Mouse (Mus musculus) T-helper 2 cell (primary cell): ENCODE results near the gene Tsc2.

Source experiments
- in situ Hi-C: fragments of 300-600 bp; cut with MboI, MseI; formaldehyde crosslinking; loops from one replicate; pipeline ENCODE4 v1.15.1; 2025; ENCODE audit warnings: high pct_unique_total_duplicates

Tsc2 gene

DNA sequence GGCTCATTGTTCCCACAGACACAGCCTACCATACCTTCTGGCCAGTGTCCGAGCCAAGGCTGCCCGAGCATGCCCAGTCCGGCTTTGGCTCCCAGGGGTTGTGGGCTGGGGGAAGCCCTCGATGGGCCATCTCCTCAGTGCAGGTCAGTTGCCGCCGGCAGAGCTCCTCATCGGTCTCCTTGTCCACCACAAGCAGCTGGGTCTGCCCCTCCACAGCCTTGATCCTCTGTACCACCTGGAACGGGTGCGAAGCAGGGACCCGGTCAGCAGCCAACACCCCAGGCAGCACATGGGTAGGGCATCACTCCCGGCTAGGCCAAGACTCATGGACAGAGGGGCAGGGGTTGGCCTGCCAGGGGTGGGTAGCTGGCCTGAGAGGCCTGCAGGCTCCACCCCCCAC lies 15.1 kb upstream of the Tsc2 start:
- in situ Hi-C loops, result no loop called here

DNA sequence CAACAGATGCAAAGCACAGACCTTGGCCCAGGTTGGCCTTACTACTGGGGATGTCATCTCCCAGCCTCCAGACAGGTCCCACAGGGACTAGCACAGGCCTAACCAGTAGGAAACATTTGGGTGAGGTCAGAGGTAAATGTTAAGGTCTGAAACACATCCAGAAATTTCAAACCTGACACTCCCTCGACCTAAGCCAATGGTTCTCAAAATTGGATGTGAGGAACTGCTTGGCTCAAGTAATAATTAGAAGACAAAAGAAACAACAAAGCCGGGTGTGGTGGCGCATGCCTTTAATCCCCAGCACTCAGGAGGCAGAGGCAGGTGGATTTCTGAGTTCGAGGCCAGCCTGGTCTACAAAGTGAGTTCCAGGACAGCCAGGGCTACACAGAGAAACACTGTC lies 14.0 kb upstream of the Tsc2 start:
- in situ Hi-C loops, result no loop called here

DNA sequence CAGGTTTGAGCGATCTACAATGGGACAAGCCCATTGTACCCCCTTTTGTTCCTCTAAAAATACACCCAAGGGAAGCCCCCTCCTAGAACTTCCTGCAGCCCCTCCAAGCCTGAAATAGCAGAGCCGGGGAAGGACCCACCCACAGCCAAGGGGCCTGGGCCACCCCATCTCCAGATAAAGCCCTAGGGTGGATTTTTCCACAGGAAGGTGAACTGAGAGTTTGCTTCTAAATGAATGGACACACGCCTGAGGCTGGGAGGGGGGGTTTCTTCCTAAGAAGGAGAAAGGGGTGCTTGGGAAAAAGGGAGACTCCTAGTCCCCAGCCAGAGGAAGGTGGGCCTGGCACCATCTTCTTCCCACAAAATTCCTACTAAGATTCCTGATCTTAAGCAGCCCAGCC lies 13.5 kb upstream of the Tsc2 start:
- in situ Hi-C loops, result no loop called here

DNA sequence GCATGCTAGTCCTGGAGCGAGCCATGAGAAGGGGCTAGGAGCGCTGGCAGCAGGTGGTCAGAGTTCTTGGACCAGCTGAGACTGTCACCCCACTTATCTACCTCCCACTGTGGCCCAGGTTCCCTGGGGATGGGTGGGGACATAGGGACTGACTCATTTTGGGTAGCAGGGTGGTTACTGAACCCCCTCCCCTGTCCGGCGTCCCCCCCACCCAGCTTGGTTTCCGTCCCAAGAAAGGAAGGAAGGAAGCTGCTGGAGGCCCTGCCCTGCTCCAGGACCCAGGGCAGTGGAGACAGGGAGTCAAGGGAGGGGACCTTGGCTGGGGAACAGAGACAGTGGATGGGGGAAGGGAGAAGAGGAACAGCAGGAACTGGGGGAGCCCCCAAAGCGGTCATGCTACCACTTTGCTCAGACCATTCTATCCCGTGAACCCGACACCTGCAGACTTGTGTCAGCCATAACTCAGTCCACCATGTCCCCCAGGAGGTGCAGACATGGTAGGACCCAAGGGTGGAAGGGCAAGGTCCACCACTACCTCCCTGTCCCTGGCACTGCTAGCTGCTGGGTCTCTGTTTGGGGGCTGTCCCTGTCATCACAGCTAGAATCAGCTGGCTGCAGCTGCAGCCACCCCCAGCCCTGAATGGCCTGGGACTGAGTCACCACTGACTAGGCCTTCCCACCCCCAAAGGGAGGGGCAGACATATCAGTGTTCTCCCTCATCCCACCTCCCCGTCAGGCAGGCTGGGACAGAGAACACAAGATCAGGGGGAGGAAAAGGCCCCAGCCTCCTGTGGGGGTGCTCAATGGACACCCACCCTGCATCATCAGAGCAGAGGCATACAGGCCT lies 12.7 kb upstream of the Tsc2 start:
- in situ Hi-C loops, result no loop called here

DNA sequence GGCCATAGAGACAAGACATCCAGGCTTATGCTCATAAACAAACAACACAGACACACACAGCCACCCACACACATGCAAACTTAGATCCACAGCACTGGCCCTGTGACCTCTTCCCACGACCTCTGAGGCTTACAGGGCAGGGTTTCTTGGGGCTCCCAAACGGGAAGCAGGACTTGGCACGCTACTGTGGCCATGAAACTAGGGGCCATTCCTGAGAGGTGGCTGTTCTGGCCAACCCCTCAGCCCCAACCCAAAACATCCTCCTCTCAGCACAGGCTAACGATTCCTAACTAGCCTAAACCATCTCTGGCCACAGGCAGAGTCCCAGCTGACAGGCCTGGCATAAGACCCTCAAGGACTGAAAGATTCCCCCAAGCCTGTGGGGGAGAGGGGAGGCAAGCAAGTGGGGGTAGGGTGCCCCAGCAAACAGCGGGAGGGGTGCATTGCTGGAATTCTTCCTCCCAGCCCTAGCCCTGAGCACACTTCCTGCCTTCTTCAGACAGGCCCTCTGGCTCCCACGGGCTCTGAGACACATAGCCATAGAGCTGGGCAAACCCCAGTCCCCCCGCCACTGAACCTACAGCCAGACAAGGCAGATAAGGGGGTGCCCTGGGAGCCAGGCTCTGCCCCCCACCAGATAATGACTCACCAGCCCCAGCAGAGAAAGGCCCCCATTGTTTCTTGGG lies 11.7 kb upstream of the Tsc2 start:
- in situ Hi-C loops, result no loop called here

DNA sequence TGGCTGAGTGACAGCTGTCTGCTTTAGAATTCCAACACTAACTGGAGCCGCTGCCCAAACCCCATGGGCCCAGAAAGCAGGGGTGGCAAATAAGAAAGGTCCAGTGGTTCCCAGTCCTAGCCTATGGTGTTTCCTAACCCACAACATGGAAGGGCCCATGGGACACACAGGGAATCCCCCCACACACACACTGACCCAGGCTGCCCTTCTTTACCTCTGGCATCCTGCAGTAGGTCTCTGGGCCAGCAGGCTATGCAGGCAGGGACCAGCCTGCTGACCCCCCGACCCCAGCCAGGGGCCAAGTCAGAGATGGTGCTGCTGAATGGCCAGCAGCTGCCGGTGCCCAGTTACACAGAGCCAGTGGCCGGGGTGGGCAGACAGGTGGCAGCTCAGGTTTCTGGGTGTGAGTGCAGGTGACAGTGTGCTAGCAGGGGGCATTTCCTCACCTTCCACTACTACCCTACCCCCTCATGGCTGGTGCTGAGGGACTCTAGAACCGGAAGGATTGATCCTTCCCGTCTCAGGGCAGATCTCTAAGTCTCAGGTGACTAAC lies 10.4 kb upstream of the Tsc2 start:
- in situ Hi-C loops, result no loop called here

DNA sequence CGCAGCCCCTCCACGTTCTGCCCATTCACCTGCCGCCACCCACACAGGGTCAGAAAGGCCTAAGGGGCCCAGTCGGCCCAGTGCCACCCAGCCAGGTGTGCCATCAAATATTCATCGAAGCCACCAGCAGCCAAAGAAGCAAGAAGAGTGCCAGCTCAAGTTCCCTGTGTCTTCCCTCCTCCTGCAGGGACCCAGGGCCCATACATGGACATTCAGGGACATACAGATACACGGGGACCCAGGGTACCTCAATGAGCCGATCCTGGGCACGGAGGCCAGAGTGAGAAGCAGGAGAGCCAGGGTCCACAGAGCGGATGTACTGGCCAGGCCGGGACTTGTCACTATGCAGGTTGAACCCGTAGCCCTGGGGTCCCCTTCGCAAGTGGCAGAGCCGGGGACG lies 9.5 kb upstream of the Tsc2 start:
- in situ Hi-C loops, result no loop called here

DNA sequence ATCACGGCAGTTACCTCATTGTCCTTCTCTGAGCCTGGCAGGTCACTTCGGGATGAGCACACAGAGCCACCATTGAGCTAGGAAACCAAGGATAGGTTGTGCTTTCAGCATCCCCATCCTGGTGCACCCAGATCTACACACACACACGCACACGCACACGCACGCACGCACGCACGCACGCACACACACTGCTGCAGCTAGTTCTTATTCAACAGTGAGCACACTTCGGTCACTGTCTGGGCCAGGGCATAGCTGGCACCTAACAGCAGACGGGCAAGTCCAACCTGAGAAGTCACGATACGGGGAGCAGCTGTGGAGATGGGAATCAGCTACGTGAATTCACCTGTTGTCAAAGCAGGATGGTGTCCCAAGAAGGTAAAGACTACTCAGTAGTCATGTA lies 8.2 kb upstream of the Tsc2 start:
- in situ Hi-C loops, result no loop called here

DNA sequence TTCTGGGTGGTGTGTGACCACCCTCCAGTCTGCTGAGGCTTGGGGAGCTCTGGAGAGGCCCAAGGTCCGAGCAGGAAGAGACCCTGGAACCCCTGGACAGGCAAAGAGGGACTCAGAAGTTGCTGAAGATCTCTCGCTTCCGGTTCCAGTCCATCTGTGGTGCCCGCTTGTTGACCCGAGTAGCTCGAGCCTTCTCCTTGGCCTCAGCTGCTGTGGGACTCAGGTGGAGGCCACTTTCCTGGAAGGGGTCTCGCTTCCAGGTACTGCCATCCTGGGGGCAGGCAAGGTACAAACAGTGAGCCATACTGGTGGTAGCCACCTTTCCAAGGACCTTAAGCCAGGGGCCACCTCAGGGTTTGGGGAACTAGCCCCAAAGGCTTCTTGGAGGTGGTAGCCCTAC lies 7.7 kb upstream of the Tsc2 start:
- in situ Hi-C loops, result no loop called here

DNA sequence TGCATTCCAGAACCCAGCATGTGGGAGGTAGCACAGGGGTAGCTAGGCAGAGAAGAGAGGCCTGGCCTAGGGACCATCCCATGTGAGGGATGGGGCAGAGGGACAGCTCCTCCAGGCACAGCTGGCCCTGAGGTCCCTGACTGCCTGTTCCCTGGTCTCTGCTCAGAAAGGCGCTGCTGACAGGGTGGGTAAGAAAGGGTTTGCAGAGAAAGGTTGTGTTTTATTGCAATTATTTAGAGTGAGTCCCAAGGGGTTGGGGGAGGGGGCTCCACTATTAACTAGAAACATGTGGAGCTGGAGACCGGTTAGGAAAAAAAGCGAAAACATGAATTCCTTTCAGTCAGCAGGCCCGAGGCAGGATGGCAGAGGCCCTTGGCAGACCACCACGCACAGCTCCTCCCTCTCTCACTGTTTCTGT lies 7.2 kb upstream of the Tsc2 start:
- in situ Hi-C loops, result no loop called here

DNA sequence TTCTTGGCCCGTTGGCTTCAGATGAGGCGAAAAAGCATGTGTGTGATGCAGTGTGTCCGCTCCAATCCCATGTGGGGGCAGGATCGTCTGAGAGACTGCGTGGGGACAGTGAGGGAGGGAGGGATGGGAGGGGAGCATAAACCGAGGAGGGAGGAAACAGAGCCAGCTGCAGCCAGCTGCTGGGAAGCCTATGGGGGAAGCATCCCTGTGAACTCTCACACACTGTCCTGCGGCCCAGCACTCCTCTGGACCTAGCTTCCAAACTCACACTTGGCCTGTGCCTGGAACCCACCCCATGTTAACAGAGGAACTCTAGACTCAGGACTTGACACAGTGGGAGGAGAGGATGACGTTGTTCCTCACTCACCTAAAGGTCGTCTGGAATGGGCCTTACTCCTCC lies 6.4 kb upstream of the Tsc2 start:
- in situ Hi-C loops, result no loop called here

DNA sequence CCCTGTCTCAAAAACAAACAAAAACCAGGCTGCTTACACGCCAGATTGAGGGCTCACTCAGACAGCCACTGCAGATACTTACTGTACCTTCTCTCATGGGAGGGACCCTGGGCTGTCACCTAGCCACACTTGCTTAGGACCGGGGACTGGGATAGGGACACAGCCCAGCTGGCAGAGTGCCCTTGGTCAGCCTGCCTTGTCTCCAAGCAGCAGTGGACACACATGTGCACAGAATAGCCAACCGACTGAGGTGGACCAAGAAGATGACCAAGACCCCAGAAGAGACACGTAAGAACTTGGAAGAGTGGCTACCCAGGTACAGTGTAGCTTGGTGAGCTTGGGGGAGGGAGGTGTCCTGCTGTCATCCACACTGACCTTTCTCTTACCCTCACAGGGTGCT lies 5.8 kb upstream of the Tsc2 start:
- in situ Hi-C loops, result no loop called here

DNA sequence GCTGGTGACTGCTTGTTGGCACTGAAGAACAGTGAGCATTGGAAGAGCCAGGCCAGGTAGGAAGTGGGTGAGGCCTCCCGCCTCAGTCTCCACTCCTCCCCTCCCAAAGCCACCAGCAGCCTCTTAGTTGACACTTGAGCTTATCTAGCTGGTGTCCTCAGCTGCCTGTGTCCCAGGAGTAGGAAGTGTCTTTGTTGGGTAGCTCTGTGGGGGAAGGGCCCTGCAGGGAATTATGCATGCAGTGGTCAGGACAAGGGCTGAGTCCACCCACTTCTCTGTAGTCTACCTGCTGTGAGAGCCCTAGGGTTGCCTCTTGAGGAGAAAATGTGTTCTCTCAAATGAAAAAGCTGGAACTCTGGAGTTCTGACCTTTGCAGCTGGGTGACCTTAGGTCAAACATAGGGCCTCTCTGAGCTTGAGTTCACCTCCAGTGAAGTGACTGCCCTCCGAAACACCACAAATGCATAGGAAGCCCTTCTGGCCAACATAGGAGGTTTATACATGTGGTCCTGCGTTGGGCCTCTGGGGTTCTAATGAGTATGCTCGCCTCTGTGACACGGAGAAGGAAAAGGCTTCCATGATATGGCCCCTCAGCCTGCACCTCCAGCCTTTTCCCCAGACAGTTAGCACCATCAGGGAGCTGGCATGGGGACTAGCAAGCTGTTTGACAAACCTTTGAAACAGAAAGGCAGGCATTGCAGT lies 4.5 kb upstream of the Tsc2 start:
- in situ Hi-C loops, result no loop called here

DNA sequence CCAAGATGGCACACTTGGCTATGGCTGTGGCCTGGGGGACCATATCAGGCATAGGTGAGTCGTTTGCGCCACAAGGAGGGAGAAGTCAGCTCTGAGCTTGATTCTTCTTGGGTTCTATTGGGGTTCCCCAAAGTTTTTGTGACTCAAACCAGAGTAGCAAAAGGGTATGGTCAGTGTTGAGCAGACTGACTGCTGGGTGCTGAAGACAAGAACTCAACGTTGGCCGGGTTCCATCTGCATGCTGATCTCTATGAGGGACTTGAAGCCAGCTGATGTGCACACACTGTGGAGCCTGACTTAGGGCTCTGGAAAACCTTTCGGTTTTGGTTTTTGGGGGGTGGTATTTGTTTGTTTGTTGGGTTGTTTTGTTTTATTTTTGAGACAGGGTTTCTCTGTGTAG lies 3.3 kb upstream of the Tsc2 start:
- in situ Hi-C loops, result no loop called here

DNA sequence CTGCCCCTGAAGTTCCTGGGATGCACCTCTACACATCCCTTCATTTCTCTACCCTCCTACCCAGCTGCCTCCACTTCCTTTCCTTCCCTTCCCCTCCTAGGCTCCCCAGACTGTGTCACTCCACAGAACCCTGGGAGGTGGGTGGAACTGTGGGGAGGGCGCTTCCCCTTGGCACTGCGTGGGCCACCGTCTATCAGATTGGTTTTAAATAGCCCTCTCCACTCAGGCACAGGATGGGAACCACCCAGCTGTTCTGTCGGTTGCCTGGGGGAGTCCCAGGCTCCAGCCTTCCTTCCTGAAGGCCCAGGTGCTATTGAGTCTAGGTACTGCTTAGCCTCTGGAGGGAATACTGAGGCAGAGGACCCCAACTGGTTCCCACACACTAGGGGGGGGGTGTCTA lies 2.6 kb upstream of the Tsc2 start:
- in situ Hi-C loops, result no loop called here

DNA sequence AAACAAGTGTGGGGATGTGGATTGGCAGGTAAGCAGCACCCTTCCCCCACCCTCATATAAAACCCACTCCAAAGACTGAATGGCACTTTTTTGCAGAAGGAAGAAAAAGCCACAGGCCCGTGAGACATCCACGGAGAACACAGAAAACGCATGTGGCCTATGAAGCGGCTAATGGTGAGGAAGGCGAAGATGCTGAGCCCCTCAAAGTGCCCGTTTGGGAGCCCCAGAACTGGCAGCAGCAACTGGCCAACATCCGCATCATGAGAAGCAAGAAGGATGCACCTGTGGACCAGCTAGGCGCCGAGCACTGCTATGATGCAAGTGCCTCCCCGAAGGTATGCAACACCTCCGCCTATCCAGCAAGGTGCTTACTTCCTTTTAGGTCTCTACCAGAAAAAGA lies 1.4 kb upstream of the Tsc2 start:
- in situ Hi-C loops, result no loop called here

DNA sequence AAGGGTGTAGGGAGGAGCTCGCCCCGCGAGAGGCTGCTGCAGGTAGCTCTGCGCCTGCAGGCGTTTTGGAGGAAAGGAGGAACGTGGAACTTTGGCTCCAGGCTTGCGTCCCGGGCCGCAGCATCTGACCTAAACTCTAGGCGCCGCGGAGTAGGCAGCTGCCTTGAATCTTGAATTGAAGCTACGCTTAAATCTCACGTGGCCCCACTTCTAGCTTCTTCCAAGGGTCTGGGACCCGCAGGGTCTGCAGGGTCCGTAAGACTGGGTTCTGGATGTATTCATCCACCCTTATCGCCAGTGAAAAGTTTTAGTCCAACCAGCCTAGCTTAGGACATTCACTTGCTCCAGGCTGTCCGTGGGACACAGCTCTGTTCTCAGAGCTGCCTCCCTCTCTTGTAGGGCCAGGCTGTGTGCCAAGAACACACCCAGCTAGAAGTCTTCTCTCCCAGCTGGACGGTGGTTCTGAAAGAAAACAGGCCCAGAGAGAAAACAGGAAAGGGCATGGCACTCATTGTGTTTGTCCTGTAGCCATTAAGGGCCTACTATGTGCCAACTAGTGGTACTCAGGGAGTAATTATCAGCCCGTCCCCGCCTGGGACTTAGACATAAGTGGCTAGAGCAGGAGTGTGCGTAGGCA lies 501 bp upstream of the Tsc2 start:
- in situ Hi-C loops, result no loop called here

DNA sequence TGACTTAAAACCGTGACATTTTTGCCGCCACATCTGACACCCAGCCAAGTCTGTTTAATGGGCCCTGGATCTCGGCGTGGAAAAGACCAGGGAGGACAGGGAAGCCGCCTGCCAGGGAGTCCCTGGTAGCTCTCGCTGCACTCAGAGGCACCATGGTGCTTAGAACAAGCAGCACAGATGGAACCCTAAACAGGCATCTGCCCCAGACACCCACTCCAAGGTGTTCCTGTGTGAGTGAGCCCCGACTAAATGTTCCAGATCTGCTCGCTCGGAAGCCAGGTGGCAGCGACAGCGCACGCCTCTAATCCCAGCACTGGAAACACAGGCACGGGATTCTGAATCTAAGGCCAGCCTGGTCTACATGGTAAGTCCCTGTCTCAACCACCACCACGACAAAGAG lies 2.4 kb downstream of the Tsc2 start:
- in situ Hi-C loops, result no loop called here

DNA sequence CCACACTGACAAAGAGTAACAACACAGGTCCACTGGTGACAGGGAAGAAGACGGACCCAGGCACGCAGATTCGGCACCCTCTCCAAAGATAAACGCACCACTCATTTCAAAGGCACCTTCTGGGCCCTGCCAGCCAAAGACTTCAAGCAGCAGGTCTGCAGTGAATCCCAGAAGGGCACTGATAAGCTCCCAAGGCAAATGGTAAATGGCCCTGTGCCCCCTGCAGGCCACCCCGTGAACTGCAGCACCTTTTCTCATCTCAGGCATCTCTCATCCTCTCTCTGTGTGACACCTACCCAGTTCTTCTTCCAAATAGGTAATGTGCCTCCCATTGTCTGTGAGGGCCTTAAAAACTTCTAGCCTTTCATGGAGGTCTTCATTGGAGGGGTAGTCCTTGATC lies 3.8 kb downstream of the Tsc2 start:
- in situ Hi-C loops, result no loop called here

DNA sequence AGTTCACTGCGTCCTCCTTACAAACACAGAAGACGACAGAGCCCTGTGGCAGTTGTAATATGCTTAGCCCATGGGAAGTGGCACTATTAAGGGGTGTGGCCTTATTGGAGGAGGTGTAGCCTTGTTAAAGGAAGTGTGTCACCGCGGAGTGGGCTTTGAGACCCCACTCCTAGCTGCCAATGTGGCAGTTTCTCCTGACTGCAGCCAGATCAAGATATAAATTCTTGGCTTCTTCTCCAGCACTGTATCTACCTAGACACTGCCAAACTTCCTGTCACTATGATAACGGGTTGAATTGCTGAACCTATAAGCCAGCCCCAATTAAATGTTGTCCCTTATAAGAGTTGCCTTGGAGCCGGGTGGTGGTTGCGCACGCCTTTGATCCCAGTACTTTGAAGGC lies 7.0 kb downstream of the Tsc2 start:
- in situ Hi-C loops, result no loop called here

DNA sequence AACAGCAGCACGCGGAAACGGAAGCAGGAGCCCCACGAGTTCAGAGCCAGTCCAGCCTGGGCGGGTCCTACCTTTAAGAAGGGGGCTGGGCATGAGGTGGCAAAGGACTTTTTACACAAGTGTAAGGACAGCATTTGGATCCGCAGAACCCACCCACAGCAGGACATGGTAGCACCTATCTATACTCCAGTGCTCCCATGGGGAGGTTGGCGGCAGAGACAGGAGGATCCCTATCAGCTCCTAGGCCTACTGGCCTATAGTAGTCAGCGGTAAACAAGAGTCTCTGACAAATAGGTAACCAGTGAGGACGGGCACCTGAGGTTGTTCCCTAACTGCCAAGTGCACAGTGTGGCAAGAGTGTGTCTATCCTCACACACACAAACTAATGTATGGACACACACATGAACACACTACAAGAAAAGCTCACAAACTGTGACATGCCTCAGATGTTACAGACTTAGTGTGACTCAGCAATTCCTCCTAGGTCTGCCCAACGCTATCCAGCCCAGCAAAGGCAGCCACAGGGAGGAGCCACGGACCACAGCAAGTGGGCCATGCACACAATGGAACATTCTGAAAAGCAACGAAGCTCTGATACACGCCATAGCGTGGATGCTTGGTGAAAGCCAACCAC lies 14.8 kb downstream of the Tsc2 start:
- in situ Hi-C loops, result no loop called here

DNA sequence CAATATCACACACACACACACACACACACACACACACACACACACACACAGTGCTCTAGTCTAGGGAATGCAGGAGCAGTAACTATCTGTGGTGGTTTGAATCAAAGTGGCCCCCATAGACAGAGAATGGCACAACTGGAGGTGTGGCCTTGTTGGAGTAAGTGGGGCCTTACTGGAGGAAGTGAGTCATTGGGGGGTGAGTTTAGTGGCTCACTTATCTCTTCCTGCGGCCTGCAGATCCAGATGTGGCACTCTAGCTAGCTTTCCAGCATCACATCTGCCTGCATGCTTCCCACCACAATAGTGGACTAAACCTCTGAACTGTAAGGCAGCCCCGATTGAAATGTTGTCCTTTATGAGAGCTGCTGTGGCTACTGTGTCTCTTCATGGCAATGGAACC lies 21.7 kb downstream of the Tsc2 start:
- in situ Hi-C loops, result no loop called here
